Mouse (Mus musculus): ENCODE measurements at regions not wholly inside any gene's neighbourhood (a gene's known extent, or its start where the extent isn't known, plus 50 kb on each side); places are given as distances from the start of the nearest gene placed in this dataset.
"Not testable (repeated sequence)": the region's sequence is repeated elsewhere in the genome, so short reads cannot be mapped to it uniquely, and the experiment has no call there.

GRCm38 (mm10) chr1:108110984-108111383 is 521.2 kb downstream of the Serpinb8 start:
- no peak for DNase-seq (ENCODE audit: low read depth)

GRCm38 (mm10) chr1:108127393-108127792 is 537.6 kb downstream of the Serpinb8 start:
- DNase-seq (ENCODE audit: low read depth), result no peak

- DNase-seq (ENCODE audit: low read depth), result no peak
Observed at GRCm38 (mm10) chr1:108132006-108132405, 542.2 kb downstream of the Serpinb8 start.

- not testable (repeated sequence) for DNase-seq (ENCODE audit: low read depth)
Observed at GRCm38 (mm10) chr1:108135346-108135745, 545.5 kb downstream of the Serpinb8 start.

GRCm38 (mm10) chr1:108144114-108144513 is 554.3 kb downstream of the Serpinb8 start:
- no peak for DNase-seq (ENCODE audit: low read depth)

GRCm38 (mm10) chr1:108181350-108182167 is 591.8 kb downstream of the Serpinb8 start:
- DNase-seq (ENCODE audit: low read depth), result no peak

GRCm38 (mm10) chr1:108182168-108182539 is 592.3 kb downstream of the Serpinb8 start:
- DNase-seq (ENCODE audit: low read depth), result no peak

GRCm38 (mm10) chr1:108224047-108224446 is 634.2 kb downstream of the Serpinb8 start:
- DNase-seq (ENCODE audit: low read depth), result no peak

- no peak for DNase-seq (ENCODE audit: low read depth)
Observed at GRCm38 (mm10) chr1:108240152-108240551, 650.3 kb downstream of the Serpinb8 start.

GRCm38 (mm10) chr1:108255147-108255546 is 665.3 kb downstream of the Serpinb8 start:
- no peak for DNase-seq (ENCODE audit: low read depth)

GRCm38 (mm10) chr1:108259355-108259754 is 669.5 kb downstream of the Serpinb8 start:
- peak; percentile 29 for DNase-seq (ENCODE audit: low read depth)

- DNase-seq (ENCODE audit: low read depth), result no peak
Observed at GRCm38 (mm10) chr1:108282099-108282498, 692.3 kb downstream of the Serpinb8 start.

GRCm38 (mm10) chr1:108286571-108286970 is 696.8 kb downstream of the Serpinb8 start:
- DNase-seq (ENCODE audit: low read depth), result no peak
